Mouse (Mus musculus) gastrocnemius, adult 2 months (tissue): ENCODE results near the gene Aanat. TPM values are rescaled to one million over a fixed set of nuclear protein-coding genes. Genes with fewer than 3 reads are reported as not detected.
"Not testable (repeated sequence)": the region's sequence is repeated elsewhere in the genome, so short reads cannot be mapped to it uniquely, and the experiment has no call there.

Experiments used
- DNase-seq: peaks from one replicate; pipeline ENCODE4 v3.0.0; 2022
- H3K27ac ChIP-seq: fragments of 200-600 bp; 2 replicates; pipeline ENCODE4 v1.8.1; 2022; ENCODE audit warnings: mild to moderate bottlenecking
- H3K4me3 ChIP-seq: fragments of 200-600 bp; 2 replicates; pipeline ENCODE4 v1.8.1; 2022; ENCODE audit warnings: mild to moderate bottlenecking, moderate library complexity
- CTCF ChIP-seq: fragments of 200-600 bp; IDR thresholded peaks from 2 replicates; pipeline ENCODE4 v1.8.1; 2022; ENCODE audit warnings: antibody characterized with exemption, mild to moderate bottlenecking, moderate library complexity
- intact Hi-C: fragments of 180-260 bp; cut with DNase I; formaldehyde crosslinking; loops from one replicate; pipeline ENCODE4 v1.15.1; 2025
- total RNA-seq, 2 experiments: library from RNA; stranded (reverse); gene quantifications; 2 replicates each; pipeline ENCODE4 v1.2.3; 2021

Aanat gene
- total RNA-seq, 2 experiments from 2014 or later, result not detected

GRCm38 (mm10) chr11:116601166-116601565 is 14.9 kb downstream of the Aanat start:
- no peak for DNase-seq
- intact Hi-C loops, result no loop called here
- Histone ChIP-seq H3K4me3 (no peak overlapping the region), H3K27ac (no peak overlapping the region)
- TF ChIP-seq CTCF, result no peak

- DNase-seq, result no peak
- intact Hi-C loops, result loop anchor here (2.0 kb wide), 1 partner anchor 27 kb away; no protein-coding TSS in a partner anchor
- H3K27ac ChIP-seq, result no peak overlapping the region
- no peak overlapping the region for H3K4me3 ChIP-seq
- no peak for TF ChIP-seq CTCF
These were observed 15.8 kb downstream of the Aanat start for GRCm38 (mm10) chr11:116602043-116602442.

- peak; percentile 69 for TF ChIP-seq CTCF
- Histone ChIP-seq H3K4me3 (no peak overlapping the region), H3K27ac (no peak overlapping the region)
- intact Hi-C loops, result loop anchor here (2.0 kb wide), 1 partner anchor 25 kb away; no protein-coding TSS in a partner anchor
- peak; percentile 60 for DNase-seq
These were observed 17.1 kb downstream of the Aanat start for GRCm38 (mm10) chr11:116603339-116603738.

- no peak for TF ChIP-seq CTCF
- no peak for DNase-seq
- intact Hi-C loops, result no loop called here
- Histone ChIP-seq H3K4me3 (no peak overlapping the region), H3K27ac (no peak overlapping the region)
These were observed 17.9 kb downstream of the Aanat start for GRCm38 (mm10) chr11:116604097-116604496.

GRCm38 (mm10) chr11:116607717-116608116 is 21.5 kb downstream of the Aanat start:
- TF ChIP-seq CTCF, result no peak
- Histone ChIP-seq H3K27ac (no peak overlapping the region), H3K4me3 (no peak overlapping the region)
- intact Hi-C loops, result no loop called here
- DNase-seq, result no peak

- DNase-seq, result peak; percentile 7
- intact Hi-C loops, result no loop called here
- TF ChIP-seq CTCF, result no peak
- H3K4me3 ChIP-seq, result no peak overlapping the region
- H3K27ac ChIP-seq, result no peak overlapping the region
These were observed 23.9 kb downstream of the Aanat start for GRCm38 (mm10) chr11:116609965-116610630.

- intact Hi-C loops, H3K27ac ChIP-seq, DNase-seq, H3K4me3 ChIP-seq: not testable (repeated sequence)
These were observed 24.9 kb downstream of the Aanat start for GRCm38 (mm10) chr11:116611168-116611567.

GRCm38 (mm10) chr11:116611883-116612282 is 25.7 kb downstream of the Aanat start:
- DNase-seq, result no peak
- H3K4me3 ChIP-seq, result no peak overlapping the region
- TF ChIP-seq CTCF, result no peak
- intact Hi-C loops, result no loop called here
- no peak overlapping the region for H3K27ac ChIP-seq

GRCm38 (mm10) chr11:116612554-116612953 is 26.3 kb downstream of the Aanat start:
- TF ChIP-seq CTCF, result no peak
- DNase-seq, result no peak
- intact Hi-C loops, result no loop called here
- Histone ChIP-seq H3K4me3 (no peak overlapping the region), H3K27ac (peak overlapping the region; percentile 68)

- Histone ChIP-seq H3K4me3 (no peak overlapping the region), H3K27ac (peak overlapping the region; percentile 68)
- TF ChIP-seq CTCF, result no peak
- intact Hi-C loops, result no loop called here
- peak; percentile 44 for DNase-seq
These were observed 27.0 kb downstream of the Aanat start for GRCm38 (mm10) chr11:116613234-116613633.

- TF ChIP-seq CTCF, result peak; percentile 46
- intact Hi-C loops, result no loop called here
- Histone ChIP-seq H3K27ac (peak overlapping the region; percentile 98), H3K4me3 (peak overlapping the region; percentile 38)
- DNase-seq, result peak; percentile 62
These were observed 29.7 kb downstream of the Aanat start for GRCm38 (mm10) chr11:116615735-116616437.

GRCm38 (mm10) chr11:116616438-116617118 is 30.3 kb downstream of the Aanat start:
- Histone ChIP-seq H3K27ac (peak overlapping the region; percentile 98), H3K4me3 (peak overlapping the region; percentile 38)
- no peak for TF ChIP-seq CTCF
- peak; percentile 26 for DNase-seq
- intact Hi-C loops, result no loop called here

GRCm38 (mm10) chr11:116617641-116618040 is 31.4 kb downstream of the Aanat start:
- peak overlapping the region; percentile 2; the same call in 1 of the 2 replicates for H3K4me3 ChIP-seq
- DNase-seq, result peak; percentile 54
- peak overlapping the region; percentile 98 for H3K27ac ChIP-seq
- intact Hi-C loops, result no loop called here
- TF ChIP-seq CTCF, result no peak
